Mouse (Mus musculus): ENCODE measurements around the gene Ssbp3.

Ssbp3 gene

GRCm38 (mm10) chr4:107097871-107098270 lies 187.4 kb downstream of the Ssbp3 start:
- DNase-seq (ENCODE audit: low spot score), result no peak

GRCm38 (mm10) chr4:107098375-107098774 lies 187.9 kb downstream of the Ssbp3 start:
- DNase-seq (ENCODE audit: low spot score), result no peak

GRCm38 (mm10) chr4:107098791-107099525 lies 188.5 kb downstream of the Ssbp3 start:
- DNase-seq (ENCODE audit: low spot score), result no peak
